Mouse (Mus musculus): Measurements from ENCODE around the gene Sdcbp2. TPM values are rescaled to one million over a fixed set of nuclear protein-coding genes. Genes with fewer than 3 reads are reported as not detected.

Gene Sdcbp2
- polyA plus RNA-seq, 1 experiment from 2014 or later = 0.89 TPM

- no peak overlapping the region for H3K4me3 ChIP-seq (replicated peaks; ENCODE audit: low read length)
- H3K9ac ChIP-seq (replicated peaks; ENCODE audit: low read depth, low read length) = no peak overlapping the region
- H3K4me2 ChIP-seq (ENCODE audit: low read length) = no peak overlapping the region
- no peaks in the 10 kb centered on the region for H3K36me3 ChIP-seq (ENCODE audit: control insufficient read depth, insufficient read depth)
- peak; percentile 32; the same call in 1 of the 2 replicates for ATAC-seq
- no peaks in the 10 kb centered on the region for H3K9me3 ChIP-seq (ENCODE audit: control insufficient read depth, low read length)
- H3K4me1 ChIP-seq (replicated peaks; ENCODE audit: control insufficient read depth, insufficient read depth, low read length) = peaks cover 13% of the 10 kb centered on the region
- no peak overlapping the region for H3K27ac ChIP-seq (ENCODE audit: low read length)
- 30% methylated on average over 2 of the region's 2 CpGs for WGBS
- no peaks in the 10 kb centered on the region for H3K27me3 ChIP-seq (replicated peaks; ENCODE audit: control insufficient read depth, insufficient read depth, low read length)
Observed at GRCm38 (mm10) chr2:151634903-151635302, 62.5 kb downstream of the Sdcbp2 start.

GRCm38 (mm10) chr2:151635362-151636014 lies 63.1 kb downstream of the Sdcbp2 start:
- Histone ChIP-seq H3K4me2 (ENCODE audit: low read length) (no peak overlapping the region), H3K36me3 (ENCODE audit: control insufficient read depth, insufficient read depth) (no peaks in the 10 kb centered on the region), H3K9ac (replicated peaks; ENCODE audit: low read depth, low read length) (no peak overlapping the region), H3K27ac (ENCODE audit: low read length) (no peak overlapping the region), H3K4me1 (replicated peaks; ENCODE audit: control insufficient read depth, insufficient read depth, low read length) (peaks cover 13% of the 10 kb centered on the region), H3K4me3 (replicated peaks; ENCODE audit: low read length) (no peak overlapping the region), H3K9me3 (ENCODE audit: control insufficient read depth, low read length) (no peaks in the 10 kb centered on the region), H3K27me3 (replicated peaks; ENCODE audit: control insufficient read depth, insufficient read depth, low read length) (no peaks in the 10 kb centered on the region)
- WGBS = 52% methylated on average over 9 of the region's 9 CpGs
- ATAC-seq = no peak

- H3K9me3 ChIP-seq (ENCODE audit: control insufficient read depth, low read length) = no peaks in the 10 kb centered on the region
- no peak overlapping the region for H3K9ac ChIP-seq (replicated peaks; ENCODE audit: low read depth, low read length)
- WGBS = 36% methylated on average over 2 of the region's 2 CpGs
- ATAC-seq = no peak
- no peak overlapping the region for H3K4me3 ChIP-seq (replicated peaks; ENCODE audit: low read length)
- peaks cover 13% of the 10 kb centered on the region for H3K4me1 ChIP-seq (replicated peaks; ENCODE audit: control insufficient read depth, insufficient read depth, low read length)
- no peak overlapping the region for H3K4me2 ChIP-seq (ENCODE audit: low read length)
- H3K36me3 ChIP-seq (ENCODE audit: control insufficient read depth, insufficient read depth) = no peaks in the 10 kb centered on the region
- no peaks in the 10 kb centered on the region for H3K27me3 ChIP-seq (replicated peaks; ENCODE audit: control insufficient read depth, insufficient read depth, low read length)
- H3K27ac ChIP-seq (ENCODE audit: low read length) = no peak overlapping the region
Observed at GRCm38 (mm10) chr2:151636015-151636402, 63.6 kb downstream of the Sdcbp2 start.

Other genes with a start within 250 kb of the Sdcbp2 start
- not detected in 2 replicates for gene 4921509C19Rik, start 96.5 kb upstream of the Sdcbp2 start, polyA plus RNA-seq (2015; fragmentation: Nextera tagmentation; extraction: Ambion mirVana)
- 271 and 287 TPM in 2 replicates for gene Nsfl1c, start 78.4 kb upstream of the Sdcbp2 start, polyA plus RNA-seq (2015; fragmentation: Nextera tagmentation; extraction: Ambion mirVana)
- 610 and 624 TPM in 2 replicates for gene Fkbp1a, start 30.1 kb upstream of the Sdcbp2 start, polyA plus RNA-seq (2015; fragmentation: Nextera tagmentation; extraction: Ambion mirVana)
- gene Snph, start 60.0 kb downstream of the Sdcbp2 start, polyA plus RNA-seq (2015; fragmentation: Nextera tagmentation; extraction: Ambion mirVana) = 9.2 and 14.8 TPM in 2 replicates
- gene Rad21l, start 95.9 kb downstream of the Sdcbp2 start, polyA plus RNA-seq (2015; fragmentation: Nextera tagmentation; extraction: Ambion mirVana) = not detected in 2 replicates
- gene Tmem74b, start 129.4 kb downstream of the Sdcbp2 start, polyA plus RNA-seq (2015; fragmentation: Nextera tagmentation; extraction: Ambion mirVana) = 22.2 and 26.6 TPM in 2 replicates
- gene Psmf1, start 171.6 kb downstream of the Sdcbp2 start, polyA plus RNA-seq (2015; fragmentation: Nextera tagmentation; extraction: Ambion mirVana) = 56.7 and 57.3 TPM in 2 replicates

Measured in forebrain, embryonic 16.5 days (tissue).